Mouse (Mus musculus) embryo, embryonic 11.5 days (tissue): ENCODE measurements at regions not wholly inside any gene's neighbourhood (a gene's known extent, or its start where the extent isn't known, plus 50 kb on each side); places are given as distances from the start of the nearest gene placed in this dataset.
A peak's percentile ranks its signal among the peaks of the same experiment; 100 is the strongest.

Source experiments
- DNase-seq: peaks from one replicate; pipeline ENCODE4 v3.0.0-alpha.2; 2012; ENCODE audit warnings: low read depth, low spot score

DNA sequence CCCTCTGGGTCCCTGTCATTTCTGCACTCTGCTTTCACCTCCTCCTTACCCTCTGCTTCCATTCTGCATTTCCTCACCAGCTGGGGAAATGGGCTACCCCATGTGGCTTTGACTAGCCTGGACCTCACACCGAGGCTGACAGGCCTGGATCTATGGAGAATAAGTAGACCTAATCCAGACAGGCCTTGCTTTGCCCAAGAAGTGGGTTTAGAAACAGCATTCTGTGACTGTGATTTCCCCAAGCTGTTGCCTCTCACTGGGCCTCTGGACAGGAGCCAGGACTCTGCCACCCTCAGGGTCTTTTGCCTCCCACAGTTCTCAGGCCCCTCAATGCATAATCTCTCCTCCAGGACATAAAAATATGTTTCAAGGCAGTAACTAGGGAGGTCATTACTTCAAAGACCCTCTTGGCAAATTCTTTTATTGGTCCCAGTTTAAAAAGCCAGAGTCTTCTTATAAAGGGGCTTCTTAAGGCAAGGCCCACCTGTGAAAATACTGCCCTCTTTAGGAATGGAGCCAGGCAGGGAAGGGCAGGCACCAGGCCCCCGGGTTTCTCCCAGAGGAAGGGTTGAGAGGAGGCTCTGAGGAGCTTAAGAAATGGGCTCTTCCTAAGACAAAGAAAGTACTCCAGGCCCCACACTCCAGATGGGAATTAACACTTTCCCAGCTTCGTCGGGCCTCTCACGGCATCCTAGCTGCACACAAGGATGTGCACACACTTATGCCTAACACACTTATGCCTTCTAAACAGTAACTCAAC, 151.8 kb downstream of the Cyp26b1 start:
- no peak for DNase-seq

- no peak for DNase-seq
These were observed 157.0 kb downstream of the Cyp26b1 start for GRCm38 (mm10) chr6:84436716-84437115.

DNA sequence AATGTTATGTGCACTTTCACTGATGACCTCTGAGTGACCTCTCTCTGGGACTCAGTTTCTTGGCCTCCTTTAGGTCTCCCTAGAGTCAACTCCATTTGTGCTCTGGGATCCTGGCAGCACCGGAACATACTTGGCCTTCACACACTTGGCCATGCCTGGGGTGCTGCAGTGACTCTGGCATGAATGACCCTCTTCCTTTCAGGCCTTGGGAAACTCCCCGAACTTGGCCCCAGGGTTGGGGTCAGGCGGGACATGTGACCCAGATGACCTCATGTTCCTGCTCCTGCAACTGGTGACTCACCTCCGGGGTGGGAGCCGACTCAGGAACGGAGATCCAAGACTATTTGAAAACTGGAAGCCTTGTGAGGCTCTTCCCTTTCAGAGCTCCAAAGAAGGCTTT, 159.2 kb downstream of the Cyp26b1 start:
- no peak for DNase-seq

DNA sequence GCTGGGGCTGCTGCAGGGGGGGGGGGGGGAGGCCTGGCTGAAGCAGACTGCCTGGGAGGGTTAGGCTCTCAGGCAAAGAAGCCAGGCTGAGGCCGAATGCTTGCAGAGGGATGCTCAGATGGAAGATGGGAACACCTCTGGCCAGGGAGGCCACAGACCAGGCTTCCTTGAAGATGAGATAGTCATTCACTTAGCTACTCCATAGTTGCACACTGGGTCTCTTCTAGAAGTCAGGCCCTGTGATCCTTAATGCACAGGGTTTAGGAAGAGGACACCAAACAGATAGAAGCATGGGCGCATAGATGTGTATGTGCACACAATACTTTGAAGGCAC, 162.1 kb downstream of the Cyp26b1 start:
- DNase-seq, result no peak

DNA sequence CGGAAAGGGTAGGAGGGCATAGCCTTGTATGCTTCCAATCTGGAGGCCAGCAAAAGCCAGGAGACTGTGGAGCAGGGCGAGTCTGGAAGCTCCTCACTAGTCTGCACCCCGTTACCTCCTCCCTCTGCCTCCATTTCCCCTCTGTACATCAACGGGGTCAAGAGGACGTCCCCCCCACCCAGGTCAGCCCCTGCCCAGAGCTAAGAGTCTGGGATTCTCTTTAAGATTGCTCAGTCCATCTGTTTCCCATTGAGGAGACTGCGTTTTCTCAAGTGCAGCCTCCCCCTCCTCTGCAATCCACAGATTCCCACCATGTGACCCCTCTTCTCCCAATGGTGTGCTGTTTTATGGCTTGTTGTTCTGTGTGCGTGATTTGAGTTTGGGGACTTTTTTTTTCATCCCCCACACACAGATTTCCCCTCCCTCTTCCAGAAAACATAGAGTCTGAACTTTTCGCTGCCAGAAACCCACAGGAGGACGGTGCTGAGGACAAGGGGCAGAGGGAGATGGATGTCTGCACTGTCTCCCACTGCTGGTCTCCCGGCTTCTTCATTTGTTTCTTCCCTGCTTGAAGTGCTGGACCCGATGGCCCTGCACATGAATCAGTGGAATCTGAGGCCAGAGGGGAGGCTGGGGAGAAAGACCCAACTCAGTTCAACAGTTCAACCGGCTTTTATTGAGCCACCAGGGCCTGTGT, 162.6 kb downstream of the Cyp26b1 start:
- no peak for DNase-seq

DNA sequence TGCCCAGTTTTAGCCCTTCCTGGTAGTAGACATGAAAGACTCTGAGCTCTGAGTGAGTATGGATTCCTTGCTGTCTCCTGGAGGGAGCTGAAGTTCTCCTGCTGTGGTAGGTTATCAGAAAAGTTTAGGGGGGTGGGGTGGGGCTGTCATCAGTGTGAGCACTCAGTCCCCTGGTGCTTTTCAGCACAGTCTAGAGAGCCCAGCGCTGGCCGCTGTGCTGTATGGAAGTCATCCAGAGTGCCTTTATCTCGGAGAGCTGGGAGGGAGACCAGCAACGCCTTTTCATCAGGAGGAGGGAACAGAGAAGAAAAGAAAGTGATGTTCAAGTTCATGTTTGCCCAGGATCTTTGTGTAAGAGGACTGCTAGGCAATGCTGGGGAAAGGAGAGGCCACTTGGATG, 163.6 kb downstream of the Cyp26b1 start:
- DNase-seq, result no peak

DNA sequence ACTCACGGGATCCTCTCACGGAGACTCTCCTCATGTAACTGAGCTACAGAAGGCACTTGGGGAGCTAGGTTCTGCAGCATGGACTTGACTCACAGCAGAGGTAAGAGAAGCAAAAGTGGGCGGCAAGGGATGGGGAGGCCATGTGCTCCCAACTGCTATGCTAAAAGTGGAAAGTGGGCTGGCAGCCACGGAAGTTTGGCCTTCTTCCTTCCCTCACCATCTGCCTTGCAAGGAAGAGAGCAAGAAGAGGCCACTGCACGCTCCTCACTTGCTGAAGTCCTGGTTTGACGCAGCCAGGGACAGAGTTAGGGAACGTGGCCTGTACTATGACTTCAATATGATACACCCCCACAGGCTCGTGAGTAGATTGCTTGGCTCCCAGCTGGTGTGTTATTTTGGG, 164.5 kb downstream of the Cyp26b1 start:
- no peak for DNase-seq

- no peak for DNase-seq
These were observed 167.0 kb downstream of the Cyp26b1 start for GRCm38 (mm10) chr6:84426691-84427090.

DNA sequence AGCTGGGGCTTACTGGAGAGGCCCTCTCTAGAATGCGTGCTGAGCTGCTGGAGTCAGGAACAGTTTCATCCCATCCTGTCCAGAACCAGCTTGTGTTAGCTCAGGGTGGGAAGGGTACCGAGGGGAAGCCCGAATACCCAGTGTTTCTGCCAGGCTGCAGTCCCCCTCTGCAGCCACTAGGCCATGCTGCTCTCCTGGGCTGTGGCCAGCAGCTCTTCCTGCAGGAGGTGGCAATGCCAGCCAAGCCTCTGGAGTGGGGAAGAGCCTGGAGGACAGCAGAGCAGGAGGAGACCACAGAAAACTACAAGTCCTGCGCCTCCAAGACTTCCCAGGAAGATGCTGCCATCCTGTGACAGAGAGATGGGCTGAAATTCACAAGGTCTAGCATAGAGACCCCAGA, 167.9 kb downstream of the Cyp26b1 start:
- no peak for DNase-seq

GRCm38 (mm10) chr6:84422946-84423345, 170.8 kb downstream of the Cyp26b1 start:
- no peak for DNase-seq

DNA sequence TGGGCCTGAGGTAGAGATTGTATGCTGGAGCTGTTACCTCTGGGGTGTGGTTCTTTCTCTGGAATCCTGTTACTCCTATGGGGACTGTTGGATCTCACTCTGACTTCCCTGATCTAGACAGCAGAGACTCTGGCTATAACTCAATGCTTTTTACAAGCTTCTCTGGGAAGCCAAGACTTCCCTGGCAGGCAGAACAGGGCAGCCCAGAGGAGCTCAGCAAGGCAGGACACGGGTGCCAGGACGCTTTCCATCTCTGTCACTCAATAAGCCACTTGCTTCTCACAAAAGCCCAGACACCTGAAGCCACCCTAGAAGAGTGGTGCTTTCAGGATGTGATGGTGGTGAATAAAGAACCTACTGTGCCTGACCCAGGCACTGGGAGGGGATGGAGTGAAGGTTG, 174.0 kb downstream of the Cyp26b1 start:
- no peak for DNase-seq

DNA sequence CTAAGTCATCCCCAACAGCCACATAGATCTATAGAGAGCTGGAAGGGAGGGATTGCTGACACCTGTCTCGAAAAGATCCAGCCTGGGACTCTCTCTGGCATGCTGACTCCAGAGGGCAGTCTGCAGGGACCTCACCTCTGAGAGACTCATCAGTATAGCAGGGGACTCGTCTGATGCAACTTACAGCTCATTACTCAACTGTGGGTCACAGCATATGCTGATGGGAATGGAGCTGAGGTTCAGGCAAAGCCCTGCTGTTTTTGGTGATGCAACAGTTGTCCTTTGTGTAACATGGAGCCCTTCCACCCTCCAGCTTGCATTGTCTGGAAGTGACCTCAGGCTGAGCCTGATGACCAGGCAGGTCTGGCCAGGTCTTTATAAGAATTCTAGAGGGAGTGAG, 174.4 kb downstream of the Cyp26b1 start:
- no peak for DNase-seq

GRCm38 (mm10) chr6:84416992-84417636, 176.6 kb downstream of the Cyp26b1 start:
- no peak for DNase-seq

DNA sequence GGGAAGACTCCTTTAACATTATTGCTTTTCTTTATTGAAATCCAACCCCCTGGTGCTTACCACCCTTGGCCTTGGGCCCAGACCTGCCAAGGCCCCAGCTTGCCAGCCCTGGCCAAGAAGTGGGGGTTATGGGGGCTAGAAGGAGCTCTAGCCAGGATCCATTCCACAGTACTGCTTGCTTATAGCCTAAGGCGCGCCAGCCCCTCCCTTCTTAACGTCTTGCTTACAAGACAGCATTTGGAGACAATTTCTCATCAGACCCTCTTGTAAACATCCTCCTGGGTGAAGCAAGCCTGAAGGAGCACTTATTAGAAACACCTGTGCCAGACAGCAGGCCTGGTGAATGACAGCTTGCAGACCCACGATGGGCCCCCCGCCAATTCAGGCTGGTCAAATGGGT, 179.3 kb downstream of the Cyp26b1 start:
- DNase-seq, result no peak

- no peak for DNase-seq
These were observed 183.7 kb downstream of the Cyp26b1 start for GRCm38 (mm10) chr6:84409863-84410513.

GRCm38 (mm10) chr6:84408513-84408912, 185.2 kb downstream of the Cyp26b1 start:
- no peak for DNase-seq

GRCm38 (mm10) chr6:84407773-84408172, 185.9 kb downstream of the Cyp26b1 start:
- DNase-seq, result peak; percentile 77

DNA sequence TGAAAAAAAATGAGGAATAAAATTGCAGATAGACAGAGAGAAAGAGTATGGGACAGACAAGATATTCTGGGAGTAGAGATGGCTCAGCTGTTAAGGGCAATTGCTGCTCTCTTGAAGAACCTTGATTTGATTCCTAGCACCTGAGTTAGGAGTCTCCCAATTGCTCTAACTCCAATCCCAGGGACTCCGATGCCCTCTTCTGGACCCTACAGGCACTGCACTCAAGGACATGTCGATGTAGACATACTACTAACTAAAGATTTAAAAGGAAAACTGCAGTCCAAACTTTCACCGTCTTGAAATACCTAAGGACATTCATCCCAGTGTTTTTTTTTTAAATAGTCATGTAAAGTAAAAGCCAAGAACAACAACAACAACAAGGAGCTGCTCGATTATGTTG, 189.0 kb downstream of the Cyp26b1 start:
- no peak for DNase-seq

- no peak for DNase-seq
These were observed 191.3 kb downstream of the Cyp26b1 start for GRCm38 (mm10) chr6:84402431-84402830.

DNA sequence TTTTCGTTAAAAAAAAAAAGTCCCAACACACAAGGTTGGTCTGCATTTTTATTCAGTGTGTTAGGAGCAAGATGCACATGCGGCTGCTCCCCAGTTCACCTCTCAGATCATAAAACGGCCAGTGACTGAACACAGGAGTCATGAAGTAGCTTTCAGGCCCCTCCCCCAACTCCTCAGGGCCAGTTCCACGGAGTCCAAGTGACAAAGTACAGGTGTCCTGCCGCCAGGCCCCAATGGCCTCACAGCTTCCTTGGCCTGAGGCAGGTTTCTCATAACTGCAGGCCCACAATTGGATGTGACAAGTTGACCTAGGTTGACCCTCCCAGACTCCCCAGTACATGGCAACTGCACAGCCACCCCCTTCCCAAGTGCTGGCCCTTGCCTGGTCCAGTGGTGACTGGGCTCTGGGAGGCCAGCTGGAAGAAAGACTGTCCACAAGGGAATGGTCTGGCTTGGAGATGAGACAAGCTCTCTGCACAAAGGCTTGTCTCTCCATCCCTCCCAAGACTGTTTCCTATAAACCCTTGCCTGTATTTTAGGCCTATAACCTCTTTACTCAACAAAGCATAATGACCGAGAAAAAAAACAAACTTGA, 199.1 kb downstream of the Cyp26b1 start:
- DNase-seq, result no peak

DNA sequence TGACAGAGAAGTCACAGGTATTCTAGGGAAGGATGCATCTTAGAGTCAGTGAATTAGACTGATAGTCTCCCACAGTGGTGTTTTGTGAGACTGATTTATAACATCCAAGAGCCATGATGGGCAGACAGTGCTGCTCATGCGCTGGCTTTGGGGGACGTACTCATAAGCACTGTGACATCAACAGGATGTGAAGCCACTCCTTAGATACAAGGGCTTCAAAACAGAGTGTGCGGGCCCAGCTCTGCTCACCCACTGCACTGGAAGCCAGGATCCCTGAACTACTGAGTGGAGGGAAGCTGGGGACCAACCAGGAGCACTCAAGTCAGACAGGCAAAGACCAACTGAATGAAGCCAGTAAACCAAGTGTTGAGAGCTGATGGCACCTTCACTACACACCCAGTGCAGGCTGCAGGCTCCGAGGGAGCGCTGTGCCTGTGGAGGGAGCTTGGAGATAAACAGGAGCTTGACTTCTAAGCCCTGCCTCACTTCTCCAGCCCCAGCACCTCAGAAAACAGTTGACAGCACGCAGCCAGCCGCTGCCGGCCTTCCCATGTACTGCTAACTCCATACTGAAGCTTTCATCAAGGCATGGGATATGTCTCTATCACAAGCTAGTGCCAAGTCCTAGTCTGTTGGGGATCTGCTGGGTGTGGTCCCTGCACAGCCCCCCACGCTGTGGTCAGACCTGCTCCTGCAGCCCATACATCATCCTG, 200.0 kb downstream of the Cyp26b1 start:
- no peak for DNase-seq
